Mouse (Mus musculus): ENCODE measurements around the gene Aars.
"Not testable (repeated sequence)": the region's sequence is repeated elsewhere in the genome, so short reads cannot be mapped to it uniquely, and the experiment has no call there.

Aars gene

DNA sequence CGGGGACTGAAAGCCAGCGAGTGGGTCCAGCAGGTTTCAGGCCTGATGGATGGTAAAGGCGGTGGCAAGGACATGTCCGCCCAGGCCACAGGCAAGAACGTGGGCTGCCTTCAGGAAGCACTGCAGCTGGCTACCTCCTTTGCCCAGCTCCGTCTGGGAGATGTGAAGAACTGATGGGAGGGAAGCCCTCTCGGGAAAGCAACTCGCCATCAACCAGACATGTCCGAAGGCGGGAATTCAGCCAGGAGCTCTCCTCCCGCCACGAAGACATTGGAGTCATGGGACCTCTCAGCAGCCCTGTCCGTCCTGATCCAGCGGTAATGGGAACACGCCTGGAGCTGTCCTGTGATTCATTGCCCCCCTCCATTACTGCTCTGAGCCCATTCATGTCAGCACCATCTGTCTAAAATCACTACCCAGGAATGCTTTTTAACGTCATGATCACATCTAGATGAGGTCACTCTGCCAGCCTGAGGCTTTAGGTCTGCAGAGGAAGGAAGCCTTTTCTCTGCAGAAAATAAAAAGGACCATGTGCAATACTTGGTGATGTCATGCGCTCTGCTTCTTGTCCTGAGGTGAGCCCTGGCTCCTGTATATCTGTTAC is 22.2 kb downstream of the Aars start:
- DNase-seq = no peak

DNA sequence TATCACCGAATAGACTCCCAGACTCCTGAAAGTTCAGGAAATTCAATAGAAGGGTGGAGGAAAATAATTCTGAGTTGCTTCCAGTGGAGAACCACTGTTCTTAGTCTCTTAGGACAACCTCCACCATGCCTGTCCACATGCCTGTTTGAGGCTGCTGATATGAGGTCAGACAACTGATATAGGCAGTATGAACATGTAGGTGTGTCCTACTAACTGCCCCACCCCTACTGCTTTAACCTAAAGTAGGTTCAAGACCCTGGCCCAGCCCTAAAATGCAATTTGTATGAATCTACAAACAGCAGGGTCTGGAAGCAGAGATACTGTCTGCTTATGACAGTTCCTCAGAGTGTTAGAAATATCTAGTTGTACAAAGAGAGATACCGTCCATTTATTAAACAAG is 22.7 kb downstream of the Aars start:
- no peak for DNase-seq

DNA sequence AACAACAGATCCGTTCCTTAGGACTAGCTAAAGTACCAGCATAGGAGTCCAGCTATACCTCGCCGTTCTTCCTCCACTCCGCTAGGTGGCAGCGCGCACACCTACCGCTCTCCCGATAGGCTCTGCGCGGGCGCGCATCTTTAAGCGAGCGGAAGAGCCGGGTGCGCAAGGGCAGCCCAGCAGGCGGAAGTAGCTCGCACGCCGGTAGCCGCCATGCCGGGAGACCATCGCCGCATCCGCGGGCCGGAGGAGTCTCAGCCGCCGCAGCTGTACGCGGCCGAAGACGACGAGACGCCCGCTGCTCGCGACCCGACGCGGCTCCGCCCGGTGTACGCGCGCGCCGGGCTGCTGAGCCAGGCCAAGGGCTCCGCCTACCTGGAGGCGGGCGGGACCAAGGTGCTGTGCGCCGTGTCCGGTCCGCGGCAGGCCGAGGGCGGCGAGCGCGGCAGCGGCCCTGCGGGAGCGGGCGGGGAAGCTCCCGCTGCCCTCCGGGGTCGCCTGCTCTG is 23.3 kb downstream of the Aars start, which contains the start of gene Exosc6:
Gene Exosc6 (plus strand): TSS at position 182 of the 506 bp plus-strand sequence.
- peak; percentile 93 for DNase-seq

DNA sequence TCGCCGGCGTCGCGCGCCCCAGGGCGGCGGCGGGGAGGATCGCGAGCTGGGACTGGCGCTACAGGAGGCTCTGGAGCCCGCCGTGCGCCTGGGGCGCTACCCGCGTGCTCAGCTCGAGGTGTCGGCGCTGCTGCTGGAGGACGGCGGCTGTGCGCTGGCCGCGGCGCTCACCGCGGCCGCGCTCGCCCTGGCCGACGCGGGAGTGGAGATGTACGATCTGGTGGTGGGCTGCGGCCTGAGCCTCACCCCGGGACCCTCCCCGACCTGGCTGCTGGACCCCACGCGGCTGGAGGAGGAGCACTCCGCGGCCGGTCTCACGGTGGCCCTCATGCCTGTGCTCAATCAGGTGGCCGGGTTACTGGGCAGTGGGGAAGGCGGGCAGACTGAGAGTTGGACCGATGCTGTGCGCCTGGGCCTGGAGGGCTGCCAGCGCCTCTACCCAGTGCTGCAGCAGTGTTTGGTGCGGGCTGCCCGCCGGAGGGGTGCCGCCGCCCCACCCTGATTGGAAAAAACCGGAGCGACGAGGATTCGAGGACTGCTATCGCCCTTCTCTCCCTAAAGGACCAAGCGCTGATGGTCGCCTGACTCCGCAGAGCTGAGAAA is 23.8 kb downstream of the Aars start:
- peak; percentile 70 for DNase-seq

DNA sequence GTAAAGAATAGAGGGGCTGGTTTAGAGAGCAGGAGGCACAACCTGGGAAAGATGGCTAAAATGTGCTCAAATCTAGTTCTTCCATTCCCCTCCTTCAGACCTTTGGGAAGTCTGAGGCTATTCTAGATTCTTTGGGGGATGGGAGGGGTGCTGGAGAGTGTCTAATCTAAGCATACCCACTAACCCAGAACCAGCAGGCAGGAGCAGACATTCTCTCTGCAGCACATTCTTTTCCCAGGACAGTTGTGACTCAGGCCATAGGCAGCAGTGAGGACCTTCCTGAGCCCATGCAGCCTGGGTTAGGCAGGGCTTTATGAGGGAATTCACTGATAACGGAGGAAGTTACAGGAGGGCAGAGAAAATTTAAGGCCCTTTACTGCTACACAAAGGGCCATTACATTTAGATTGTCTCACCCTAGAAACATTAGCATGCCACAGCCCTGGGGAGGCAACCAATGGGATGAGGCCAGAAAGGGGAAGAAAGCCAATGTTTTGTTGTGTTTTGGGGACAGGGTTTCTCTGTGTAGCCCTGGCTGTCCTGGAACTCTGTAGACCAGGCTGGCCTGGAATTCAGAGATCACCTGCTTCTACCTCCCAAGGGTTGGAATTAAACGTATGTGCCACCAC is 26.1 kb downstream of the Aars start:
- DNase-seq = no peak

DNA sequence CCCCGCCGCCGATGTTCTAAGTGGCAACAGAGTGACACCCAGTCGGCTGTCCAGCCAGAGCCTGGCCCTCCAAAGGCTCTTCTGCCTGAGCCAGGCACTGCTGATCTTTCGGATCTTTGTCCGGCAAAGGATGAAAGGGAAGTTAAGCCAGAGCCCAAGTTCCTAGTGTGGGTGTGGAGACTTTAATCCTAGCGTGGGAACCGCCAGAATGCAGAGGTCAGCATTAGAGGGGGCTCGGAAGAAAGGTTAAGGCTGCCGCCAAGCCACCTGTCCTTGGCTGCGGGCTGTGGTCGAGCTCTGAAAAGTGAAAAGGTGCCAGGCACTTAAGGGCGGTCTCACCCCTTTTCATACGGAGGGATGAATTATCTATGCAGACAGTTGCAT is 28.7 kb downstream of the Aars start:
- no peak for DNase-seq

DNA sequence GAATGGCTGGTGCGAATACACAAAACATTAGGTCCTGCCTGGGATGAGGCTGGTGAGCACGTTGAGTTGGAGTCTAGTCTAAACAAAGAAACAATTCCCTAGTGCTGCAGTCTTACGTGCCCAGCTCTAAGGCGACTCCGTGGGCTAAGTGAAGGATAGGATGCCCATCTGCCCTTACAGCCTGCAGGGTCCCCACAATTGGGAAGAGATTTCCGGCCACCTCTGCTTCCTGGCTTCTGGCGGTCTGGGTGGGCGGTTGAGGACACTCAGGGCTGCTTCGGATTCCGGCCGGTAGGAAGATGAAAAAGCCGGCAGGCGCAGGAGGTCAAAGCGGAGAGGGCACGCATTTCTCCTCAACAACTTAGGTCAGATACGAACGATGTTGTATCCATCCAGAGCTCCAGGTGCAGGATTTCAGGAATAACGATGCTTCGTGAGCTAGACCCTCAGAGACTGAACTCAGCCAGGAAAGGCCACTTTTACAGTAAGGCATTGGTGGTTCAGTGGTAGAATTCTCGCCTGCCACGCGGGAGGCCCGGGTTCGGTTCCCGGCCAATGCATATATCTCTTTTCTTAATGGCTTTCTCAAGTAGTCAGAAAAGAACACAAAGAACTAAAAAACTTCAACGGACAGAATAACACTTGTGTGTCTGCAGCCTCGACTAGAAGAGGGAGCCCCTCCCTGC is 29.3 kb downstream of the Aars start:
- peak; percentile 89 for DNase-seq

DNA sequence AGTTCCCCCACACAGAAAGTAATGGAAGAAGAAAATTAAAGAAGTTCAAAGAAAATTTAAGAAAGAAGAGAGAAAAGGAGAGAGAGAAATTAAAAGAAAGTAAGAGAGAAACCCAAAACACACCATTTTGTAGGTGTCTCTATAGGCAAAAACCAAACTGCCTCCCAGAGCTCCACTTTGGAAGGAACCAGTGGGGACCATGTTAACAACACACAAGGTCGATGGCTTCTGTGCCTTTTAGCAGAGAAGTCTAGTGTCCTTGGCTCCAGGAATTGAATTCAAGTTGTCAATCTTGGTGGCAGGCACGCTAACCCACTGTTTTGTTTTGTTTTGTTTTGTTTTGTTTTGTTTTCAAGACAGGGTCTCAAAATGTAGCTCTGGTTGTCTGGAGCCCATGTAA is 29.9 kb downstream of the Aars start:
- DNase-seq = no peak

DNA sequence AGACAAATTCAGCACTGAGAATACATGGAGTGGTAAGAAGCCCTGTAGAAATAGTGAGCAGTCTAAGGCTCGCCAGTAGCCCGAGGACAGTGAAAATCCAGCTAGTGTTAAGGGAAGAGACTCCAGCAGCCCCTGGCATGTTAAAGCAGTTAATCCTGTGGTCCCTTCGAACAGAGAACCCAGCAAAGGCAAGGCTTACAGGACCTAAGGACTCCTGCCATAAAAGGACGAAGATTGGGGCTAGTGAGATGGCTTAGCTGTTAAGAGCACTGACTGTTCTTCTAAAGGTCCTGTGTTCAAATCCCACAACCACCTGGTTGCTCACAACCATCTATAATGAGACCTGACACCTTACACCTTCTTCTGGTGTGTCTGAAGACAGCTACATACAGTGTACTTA is 33.4 kb downstream of the Aars start:
- DNase-seq = no peak

DNA sequence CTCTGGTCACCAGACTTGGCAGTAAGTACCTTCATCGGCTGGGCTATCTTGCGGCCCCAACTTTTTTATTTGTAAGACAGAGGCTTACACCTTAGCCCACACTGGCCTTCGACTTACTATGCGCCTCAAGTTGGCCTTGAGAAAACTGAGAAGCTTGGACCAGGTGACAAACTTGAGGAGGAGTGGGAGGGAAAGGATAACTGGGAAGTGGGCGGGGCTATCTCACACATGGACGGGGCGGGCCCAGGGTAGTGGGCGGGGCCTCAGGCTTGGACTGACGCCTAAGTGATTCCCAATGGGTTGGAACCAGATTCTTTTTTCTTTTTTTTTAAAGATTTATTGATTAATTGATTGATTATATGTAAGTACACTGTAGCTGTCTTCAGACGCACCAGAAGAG is 34.5 kb downstream of the Aars start:
- DNase-seq = no peak

DNA sequence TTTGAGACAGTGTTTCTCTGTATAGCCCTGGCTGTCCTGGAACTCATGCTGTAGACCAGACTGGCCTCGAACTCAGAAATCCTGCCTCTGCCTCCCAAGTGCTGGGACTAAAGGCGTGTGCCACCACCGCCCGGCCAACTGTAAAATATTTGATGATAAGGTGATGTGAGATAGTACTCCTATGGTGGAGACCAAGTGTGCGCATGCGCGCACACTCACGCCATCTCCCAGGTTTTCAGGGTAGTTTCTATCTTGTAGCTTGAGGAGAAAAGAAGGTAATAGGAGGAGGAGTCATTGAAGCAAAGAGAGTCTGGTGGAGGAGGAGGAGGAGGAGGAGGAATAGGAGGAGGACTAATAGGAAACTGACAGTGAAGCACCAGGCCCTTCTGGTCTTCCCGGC is 35.7 kb downstream of the Aars start:
- DNase-seq = not testable (repeated sequence)

DNA sequence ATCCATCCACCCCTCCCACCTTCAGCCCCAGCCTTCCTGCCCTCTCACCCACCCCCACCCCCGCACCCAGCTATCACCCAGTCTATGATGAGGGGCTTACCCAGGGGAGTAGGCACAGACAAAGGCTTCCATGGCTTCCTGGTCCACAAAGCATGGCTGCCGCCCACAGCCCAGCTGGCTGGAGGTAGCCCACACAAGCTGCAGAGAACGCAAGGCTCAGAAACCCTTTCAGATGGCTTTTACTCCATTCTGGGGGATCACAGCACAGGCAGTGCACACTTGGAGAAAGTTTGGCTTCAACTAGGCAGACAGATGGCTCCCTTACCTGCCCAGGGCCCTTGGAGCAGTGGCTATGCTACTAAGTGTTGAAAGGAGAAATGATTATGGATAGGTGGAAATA is 43.0 kb downstream of the Aars start:
- DNase-seq = no peak

DNA sequence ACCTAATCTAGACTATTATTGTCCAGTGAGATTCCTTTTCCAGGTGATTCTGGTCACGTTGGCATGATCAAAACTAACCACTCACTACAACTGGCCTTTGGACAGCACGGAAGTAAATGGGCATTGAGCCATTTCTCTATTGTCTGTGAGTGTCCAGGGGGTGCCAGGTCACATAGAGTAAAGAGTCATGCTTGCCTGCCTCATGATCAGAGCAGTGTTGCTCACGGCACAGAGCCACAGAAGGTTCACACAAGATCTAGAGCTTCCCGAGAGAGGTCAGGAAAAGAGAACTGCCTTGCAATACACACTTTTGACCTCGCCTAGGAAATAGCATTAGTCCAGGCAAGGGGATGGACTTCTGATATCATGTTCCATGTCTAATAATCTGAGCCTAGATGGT is 46.5 kb downstream of the Aars start:
- DNase-seq = no peak

DNA sequence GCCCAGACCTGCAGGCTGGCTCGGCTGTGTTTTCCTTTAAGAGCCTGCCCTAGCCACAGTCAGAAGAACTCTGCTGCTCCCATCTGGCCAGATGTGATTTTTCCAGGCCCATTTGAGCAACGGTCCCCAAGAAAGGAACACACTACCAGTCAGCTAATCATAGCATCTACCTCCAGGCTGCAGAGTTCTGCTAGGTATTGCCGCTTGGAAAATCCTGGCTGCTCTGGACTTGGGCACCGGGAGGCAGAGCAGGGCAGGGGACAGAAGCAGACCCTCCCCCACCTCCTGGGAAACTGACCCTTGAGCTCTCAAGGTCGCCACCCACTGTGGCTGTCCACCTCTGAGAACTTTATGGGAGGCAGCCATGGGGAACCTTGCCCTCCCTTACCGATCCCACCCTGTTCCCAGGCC is 46.9 kb downstream of the Aars start:
- DNase-seq = peak; percentile 62

DNA sequence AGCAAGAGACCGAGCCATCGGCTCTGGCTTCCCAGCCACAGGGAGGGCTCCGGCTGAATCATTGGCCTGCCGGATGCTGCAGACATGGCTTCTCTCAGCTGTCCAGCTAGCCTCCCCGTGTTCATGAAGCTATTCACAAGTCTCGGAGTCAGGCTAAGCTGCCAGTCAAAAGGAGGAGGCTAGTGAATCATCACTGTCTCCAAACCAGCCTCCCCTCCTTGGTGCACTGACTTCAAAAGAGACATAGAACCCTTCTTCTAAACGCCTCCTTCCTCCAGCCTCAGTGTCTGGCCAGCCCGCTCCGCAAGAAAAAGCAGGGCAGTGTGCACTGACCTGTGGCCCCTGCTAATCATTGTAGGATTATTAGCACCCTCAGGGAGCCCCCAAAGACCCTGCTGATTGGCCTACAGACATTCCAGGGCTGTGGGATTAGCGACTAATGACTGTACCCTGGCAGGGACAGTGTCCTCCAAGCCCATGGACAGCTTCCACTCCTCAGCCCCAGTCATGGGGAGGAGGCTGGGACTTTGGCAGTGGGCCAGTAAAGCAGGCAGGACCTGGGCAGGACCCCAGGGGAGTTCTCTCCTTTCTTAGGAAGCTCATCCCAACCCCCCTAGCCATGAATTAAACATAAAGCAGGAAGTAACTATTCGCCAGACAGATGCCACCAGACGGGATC is 48.8 kb downstream of the Aars start:
- DNase-seq = no peak

DNA sequence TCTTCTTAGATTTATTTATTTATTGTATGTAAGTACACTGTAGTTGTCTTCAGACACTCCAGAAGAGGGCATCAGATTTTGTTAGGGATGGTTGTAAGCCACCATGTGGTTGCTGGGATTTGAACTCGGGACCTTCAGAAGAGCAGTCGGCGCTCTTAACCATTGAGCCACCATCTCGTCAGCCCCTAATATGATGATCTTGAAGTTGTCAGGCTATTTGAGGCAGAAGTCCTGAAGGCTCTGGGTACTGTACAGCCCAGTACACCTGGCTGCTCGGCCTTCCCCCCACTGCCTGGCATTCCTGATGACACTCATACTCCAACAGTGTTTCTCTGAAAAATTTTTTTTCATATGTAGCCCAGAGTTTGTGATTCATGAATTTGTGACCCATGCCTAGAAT is 51.0 kb downstream of the Aars start:
- DNase-seq = not testable (repeated sequence)

DNA sequence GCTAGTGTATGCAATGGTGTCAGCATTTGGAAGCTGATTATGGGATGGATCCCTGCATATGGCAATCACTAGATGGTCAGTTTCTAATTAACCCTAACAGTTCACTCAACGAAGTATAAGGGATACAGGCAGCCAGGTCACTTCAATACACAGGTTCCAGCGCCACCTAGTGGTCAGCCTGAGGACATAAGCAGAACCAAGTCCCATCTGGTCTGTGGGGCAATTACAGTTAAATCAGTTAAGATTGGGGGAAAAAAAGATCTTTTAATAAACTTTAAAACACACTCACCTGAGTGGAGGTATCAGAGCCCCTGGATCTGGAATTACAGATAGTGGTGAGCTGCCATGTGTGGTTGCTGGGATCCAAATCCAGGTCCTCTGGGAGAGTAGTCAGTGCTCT is 57.2 kb downstream of the Aars start:
- DNase-seq = peak; percentile 65

DNA sequence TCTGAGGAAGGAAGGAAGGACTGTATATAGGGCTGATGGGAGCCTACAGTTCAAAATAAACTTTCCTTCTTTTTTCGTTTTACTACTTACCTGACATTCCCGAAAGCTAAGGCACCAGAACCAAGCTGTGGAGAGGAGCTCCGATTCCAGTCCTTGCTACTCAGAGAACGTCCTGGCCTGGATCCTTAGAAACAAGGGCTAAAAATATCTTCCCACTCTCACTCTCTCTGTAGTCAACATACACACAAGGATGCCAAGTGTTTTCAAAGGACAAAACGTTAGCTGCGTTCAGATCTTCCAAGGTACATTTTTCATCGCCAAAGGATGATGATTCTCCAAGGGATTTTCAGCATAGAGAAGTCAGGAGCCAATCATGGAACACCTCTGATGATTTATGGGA is 58.8 kb downstream of the Aars start:
- DNase-seq = no peak

DNA sequence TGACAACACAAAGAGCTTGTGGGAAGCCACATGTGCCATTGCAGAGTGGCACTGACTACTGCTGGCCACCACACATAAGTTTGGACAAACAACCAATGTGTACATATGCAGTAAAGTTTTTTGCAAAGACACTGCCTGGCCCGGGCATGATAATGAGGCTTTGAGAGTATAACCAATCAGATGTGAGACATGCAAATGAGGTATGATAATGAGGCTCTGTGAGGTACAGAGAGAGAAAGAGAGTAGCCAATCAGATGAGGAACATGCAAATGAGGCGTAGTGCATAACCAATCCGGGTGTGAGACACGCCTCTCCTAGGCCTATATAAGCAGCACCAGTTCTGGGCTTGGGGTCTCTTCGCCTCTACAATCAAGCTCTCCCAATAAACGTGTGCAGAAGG is 59.4 kb downstream of the Aars start, which contains the start of gene Clec18a:
Gene Clec18a (minus strand): TSS at position 101 of the 400 bp plus-strand sequence.
- DNase-seq = not testable (repeated sequence)

DNA sequence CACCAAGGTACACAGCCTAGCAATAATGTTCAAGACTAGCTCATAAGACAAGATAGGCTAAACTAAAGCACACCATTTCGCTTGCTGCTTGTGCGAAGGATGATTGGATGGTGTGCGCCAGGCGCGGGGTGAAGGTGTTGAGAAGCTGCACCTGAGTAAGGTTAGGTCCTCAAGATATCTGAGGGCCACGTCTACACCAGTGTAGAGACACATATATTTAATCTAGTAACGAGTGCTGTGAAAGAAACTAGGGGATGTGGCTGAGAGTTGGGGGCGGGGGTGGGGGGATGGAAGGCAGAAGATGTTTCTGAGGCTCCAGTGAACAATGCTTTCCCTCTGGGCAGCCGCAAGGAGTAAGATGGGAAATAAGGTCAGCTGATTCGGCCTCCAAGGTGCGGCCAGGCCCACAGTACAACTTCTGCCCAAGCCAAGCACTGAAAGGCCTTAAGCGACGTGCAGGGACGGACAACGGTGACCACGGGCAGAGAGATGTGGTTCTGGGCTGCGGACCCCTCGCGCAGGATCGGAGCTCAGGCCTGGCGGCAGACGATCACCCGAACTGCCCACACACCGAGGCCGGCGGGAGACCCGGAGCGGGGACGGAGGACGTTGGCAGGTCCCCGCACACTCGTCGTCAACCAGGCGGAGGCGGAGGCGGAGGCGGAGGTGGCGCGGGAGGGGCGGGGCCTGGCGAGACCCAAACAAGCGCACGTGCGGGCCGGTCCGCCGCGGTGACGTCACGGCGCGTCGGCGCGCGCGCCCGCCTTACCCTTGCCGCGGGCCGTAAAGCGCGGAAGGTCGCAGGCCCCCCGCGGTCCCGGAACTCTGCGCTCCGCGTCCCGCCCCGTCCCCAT is 61.1 kb downstream of the Aars start, which contains the start of gene Pdpr:
Gene Pdpr (plus strand): TSS at position 766 of the 854 bp plus-strand sequence.
- peak; percentile 95 for DNase-seq

DNA sequence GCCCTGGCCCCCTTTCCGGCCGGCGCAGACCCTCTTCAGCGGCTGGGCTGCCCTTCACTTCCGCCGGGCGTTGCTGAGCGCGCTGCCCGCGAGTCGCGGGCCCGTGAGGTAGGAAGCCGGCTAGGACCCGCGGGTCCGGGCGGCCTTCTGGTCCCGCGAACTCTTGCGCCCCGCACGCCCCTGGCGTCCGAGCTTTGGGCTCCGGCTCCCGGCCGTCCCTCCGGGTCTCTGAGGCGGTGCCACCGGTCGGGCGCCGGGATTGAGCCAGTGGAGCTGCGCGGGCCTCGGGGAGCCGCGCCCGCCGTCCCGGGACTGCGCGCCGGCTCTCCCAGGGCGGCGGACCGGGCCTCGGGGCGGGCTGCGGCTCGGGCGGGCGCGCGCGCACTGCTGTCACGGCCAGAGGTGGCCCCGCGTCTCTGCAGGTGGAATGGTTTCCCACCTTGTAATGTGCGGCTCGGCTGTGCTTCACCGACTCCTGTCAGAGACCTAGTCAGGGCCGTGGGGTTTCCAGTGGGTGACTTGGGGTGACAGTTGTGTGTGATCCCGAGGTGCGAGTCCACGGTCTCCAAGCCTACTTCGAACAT is 61.9 kb downstream of the Aars start:
- not testable (repeated sequence) for DNase-seq

Measured in kidney, adult 18-20 months (tissue).